Mouse (Mus musculus) colon, adult 2 months (tissue): ENCODE results near the gene Patj. TPM values are rescaled to one million over a fixed set of nuclear protein-coding genes. Genes with fewer than 3 reads are reported as not detected.

Source experiments
- polyA plus RNA-seq: library from polyadenylated mRNA; depleted of rRNA; stranded (reverse); fragments of >200 nt; gene quantifications from 2 replicates; pipeline ENCODE4 v1.2.3, GENCODE M21; 2012; rRNA removed

Gene Patj
- 15.4 and 18.3 TPM in 2 replicates for polyA plus RNA-seq

GRCm38 (mm10) chr4:98395690-98396437 lies at the start of gene Patj:
TSS of gene Patj (plus strand) at chr4:98395785.

GRCm38 (mm10) chr4:98382716-98383424 lies 12.7 kb upstream of the Patj start, which contains the start of gene Tm2d1:
TSS of gene Tm2d1 (minus strand) at chr4:98383306.

GRCm38 (mm10) chr4:98726590-98727237 lies 331.1 kb downstream of the Patj start, which contains the start of gene L1td1:
TSS of gene L1td1 (plus strand) at chr4:98726734.

Other genes with a start within 250 kb of the Patj start
- 13.0 and 15.0 TPM in 2 replicates for gene Tm2d1, start 12.5 kb upstream of the Patj start, polyA plus RNA-seq